Mouse (Mus musculus): Measurements from ENCODE around the gene Opn3. TPM values are rescaled to one million over a fixed set of nuclear protein-coding genes. Genes with fewer than 3 reads are reported as not detected.

The Opn3 gene
- polyA plus RNA-seq (2016; fragmentation: Nextera tagmentation; extraction: Ambion mirVana), result 7.7 and 8.5 TPM in 2 replicates

- peak; percentile 98 for ATAC-seq (ENCODE audit: low FRiP score)
- Histone ChIP-seq H3K4me3 (replicated peaks) (peak within 1 kb of the TSS; percentile 76), H3K9me3 (no peaks in the 10 kb centered on the region), H3K4me2 (peak within 1 kb of the TSS; percentile 80), H3K27me3 (no peaks in the 10 kb centered on the region), H3K27ac (peak within 1 kb of the TSS; percentile 90), H3K4me1 (peaks cover 25% of the 10 kb centered on the region), H3K9ac (peak within 1 kb of the TSS; percentile 83), H3K36me3 (replicated peaks) (peaks cover 9% of the 10 kb centered on the region)
- WGBS, result under 1% methylated on average over 59 of the region's 73 CpGs
Observed at GRCm38 (mm10) chr1:175692246-175692996, at the start of gene Opn3, which contains the start of gene Chml. Opn3 (minus strand) TSS chr1:175692776. Chml (minus strand) TSS chr1:175692901.

DNA sequence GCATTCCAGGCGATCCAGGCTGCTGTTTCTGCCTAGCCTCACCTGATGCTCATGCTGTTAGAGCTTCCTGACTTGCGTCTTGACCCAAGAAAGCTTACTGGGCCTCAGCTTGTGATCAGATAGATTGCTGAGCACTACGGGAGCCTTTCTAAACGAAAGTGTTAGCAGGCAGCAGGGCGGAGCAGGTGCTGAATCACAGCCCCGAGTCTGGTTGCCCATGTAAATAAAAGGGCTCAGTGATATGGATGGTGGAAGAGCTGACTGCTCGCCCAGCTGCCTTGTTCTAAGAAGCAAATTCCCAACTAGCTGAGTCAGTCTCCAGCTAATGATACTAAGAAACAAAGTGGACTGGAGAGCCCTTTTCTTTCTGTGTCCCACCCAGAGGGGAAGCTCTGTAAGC lies 33.2 kb upstream of the Opn3 start:
- no peak overlapping the region for H3K27ac ChIP-seq
- ATAC-seq (ENCODE audit: low FRiP score), result no peak
- no peaks in the 10 kb centered on the region for H3K27me3 ChIP-seq
- H3K4me2 ChIP-seq, result no peak overlapping the region
- no peak overlapping the region for H3K9ac ChIP-seq
- H3K36me3 ChIP-seq (replicated peaks), result no peaks in the 10 kb centered on the region
- WGBS, result 52% methylated on average over 7 of the region's 7 CpGs
- no peak overlapping the region for H3K4me3 ChIP-seq (replicated peaks)
- H3K9me3 ChIP-seq, result no peaks in the 10 kb centered on the region
- 0 out of 2 replicates have a peak, but pooled peaks cover 3% of the 10 kb centered on the region for H3K4me1 ChIP-seq

DNA sequence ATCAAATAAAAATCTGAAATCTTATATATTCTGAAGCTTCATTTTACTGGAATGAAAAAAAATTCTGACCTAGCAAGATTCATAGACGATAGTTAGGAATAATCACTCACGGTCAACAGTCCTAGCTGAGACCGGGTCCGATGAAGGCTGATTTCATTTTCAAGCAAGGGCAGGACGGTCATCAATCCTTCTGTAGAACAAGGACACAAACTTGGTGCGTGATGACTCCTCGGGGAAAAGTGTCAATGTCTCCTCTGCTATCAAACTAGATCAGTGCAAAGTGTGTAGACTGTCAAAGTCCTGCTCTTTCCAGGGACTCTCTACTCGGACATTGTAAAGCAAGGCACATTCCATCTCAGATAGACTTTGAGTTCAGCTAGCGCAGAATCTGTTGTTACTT lies 24.3 kb upstream of the Opn3 start:
- no peak overlapping the region for H3K9ac ChIP-seq
- no peaks in the 10 kb centered on the region for H3K4me1 ChIP-seq
- 94% methylated on average over 9 of the region's 9 CpGs for WGBS
- no peak overlapping the region for H3K4me2 ChIP-seq
- H3K36me3 ChIP-seq (replicated peaks), result no peaks in the 10 kb centered on the region
- H3K27ac ChIP-seq, result no peak overlapping the region
- no peaks in the 10 kb centered on the region for H3K27me3 ChIP-seq
- H3K9me3 ChIP-seq, result no peaks in the 10 kb centered on the region
- no peak overlapping the region for H3K4me3 ChIP-seq (replicated peaks)
- ATAC-seq (ENCODE audit: low FRiP score), result no peak

DNA sequence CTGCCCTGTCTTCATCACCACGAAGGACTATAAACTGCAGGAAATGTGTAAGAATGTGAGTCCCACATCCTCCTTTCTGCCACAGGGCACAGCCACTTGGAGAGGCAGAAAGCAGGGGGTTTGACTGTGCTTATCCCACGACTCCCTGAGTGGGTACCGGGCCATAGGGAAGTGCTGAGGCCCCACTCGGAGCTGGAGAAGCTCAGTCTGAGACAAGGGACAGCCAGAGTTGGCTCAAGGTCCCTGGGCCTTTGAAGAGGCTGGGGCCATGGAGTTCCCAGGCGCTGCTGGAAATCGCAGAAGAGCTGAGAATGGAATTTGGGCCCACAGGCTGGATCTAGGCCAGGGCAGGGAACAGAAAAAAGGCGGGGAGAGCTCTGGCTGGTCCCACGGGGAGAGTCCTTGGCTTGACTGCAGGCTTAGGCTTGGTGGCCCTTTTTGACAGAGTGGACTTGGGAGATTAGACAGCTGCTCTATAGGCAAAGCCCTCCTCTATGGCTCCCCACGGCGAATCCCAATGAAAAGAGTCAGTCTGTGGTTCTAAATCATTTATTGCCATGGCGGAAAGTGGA lies 19.8 kb upstream of the Opn3 start:
- ATAC-seq (ENCODE audit: low FRiP score), result no peak
- H3K27ac ChIP-seq, result no peak overlapping the region
- H3K36me3 ChIP-seq (replicated peaks), result no peaks in the 10 kb centered on the region
- no peaks in the 10 kb centered on the region for H3K4me1 ChIP-seq
- no peak overlapping the region for H3K4me3 ChIP-seq (replicated peaks)
- H3K4me2 ChIP-seq, result no peak overlapping the region
- WGBS, result 78% methylated on average over 11 of the region's 11 CpGs
- no peaks in the 10 kb centered on the region for H3K27me3 ChIP-seq
- no peak overlapping the region for H3K9ac ChIP-seq
- no peaks in the 10 kb centered on the region for H3K9me3 ChIP-seq

DNA sequence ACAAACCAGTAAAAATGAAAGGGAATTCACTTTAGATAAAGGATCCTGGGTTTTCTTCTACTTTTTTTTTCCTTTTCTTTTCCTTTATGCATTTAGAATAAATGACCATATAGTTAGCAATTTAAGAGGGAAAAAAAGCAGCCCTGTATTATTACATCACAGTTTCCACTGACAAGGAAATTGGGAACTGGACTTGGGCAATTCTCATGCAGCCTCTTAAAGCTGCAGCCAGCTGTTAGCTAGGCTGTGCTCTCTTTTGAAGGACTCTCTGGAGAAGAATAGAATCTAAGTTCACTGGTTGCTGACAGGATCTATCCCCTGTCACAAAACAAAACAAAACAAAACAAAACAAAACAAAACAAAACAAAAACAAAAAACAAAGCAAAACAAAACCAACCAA lies 15.4 kb upstream of the Opn3 start:
- no peak for ATAC-seq (ENCODE audit: low FRiP score)
- Histone ChIP-seq H3K9me3 (no peaks in the 10 kb centered on the region), H3K4me2 (no peak overlapping the region), H3K27ac (no peak overlapping the region), H3K4me1 (no peaks in the 10 kb centered on the region), H3K27me3 (no peaks in the 10 kb centered on the region), H3K9ac (no peak overlapping the region), H3K36me3 (replicated peaks) (no peaks in the 10 kb centered on the region), H3K4me3 (replicated peaks) (no peak overlapping the region)

DNA sequence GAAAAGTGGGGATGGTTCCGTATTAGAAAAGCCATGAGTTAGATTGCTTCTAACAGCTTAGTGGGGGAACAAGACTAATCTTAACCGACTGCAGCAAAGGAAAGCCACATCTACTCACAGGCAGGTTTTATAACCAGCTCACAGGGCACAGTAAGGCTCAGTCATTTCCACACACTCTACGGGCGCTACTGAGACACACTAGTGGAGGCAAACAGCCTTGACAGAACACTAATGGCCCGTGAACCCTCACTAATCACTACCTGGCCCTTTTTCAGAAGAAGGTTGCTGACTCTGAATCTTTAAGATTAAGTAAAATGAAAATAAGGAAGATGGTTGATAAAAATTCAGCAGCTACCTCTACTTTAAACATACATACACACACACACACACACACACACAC lies 15.0 kb upstream of the Opn3 start:
- no peaks in the 10 kb centered on the region for H3K27me3 ChIP-seq
- no peak overlapping the region for H3K4me2 ChIP-seq
- no peak overlapping the region for H3K4me3 ChIP-seq (replicated peaks)
- no peak overlapping the region for H3K9ac ChIP-seq
- no peaks in the 10 kb centered on the region for H3K9me3 ChIP-seq
- no peaks in the 10 kb centered on the region for H3K4me1 ChIP-seq
- WGBS, result 80% methylated on average over 5 of the region's 5 CpGs
- no peak overlapping the region for H3K27ac ChIP-seq
- no peak for ATAC-seq (ENCODE audit: low FRiP score)
- H3K36me3 ChIP-seq (replicated peaks), result no peaks in the 10 kb centered on the region

GRCm38 (mm10) chr1:175701145-175701544 lies 8.6 kb upstream of the Opn3 start:
- Histone ChIP-seq H3K9me3 (no peaks in the 10 kb centered on the region), H3K4me2 (no peak overlapping the region), H3K27me3 (no peaks in the 10 kb centered on the region), H3K4me1 (no peaks in the 10 kb centered on the region), H3K9ac (no peak overlapping the region), H3K4me3 (replicated peaks) (no peak overlapping the region), H3K36me3 (replicated peaks) (no peaks in the 10 kb centered on the region), H3K27ac (no peak overlapping the region)
- ATAC-seq (ENCODE audit: low FRiP score), result no peak
- 86% methylated on average over 4 of the region's 4 CpGs for WGBS

GRCm38 (mm10) chr1:175699796-175700195 lies 7.2 kb upstream of the Opn3 start:
- no peaks in the 10 kb centered on the region for H3K27me3 ChIP-seq
- no peaks in the 10 kb centered on the region for H3K4me1 ChIP-seq
- WGBS, result 51% methylated on average over 4 of the region's 4 CpGs
- H3K27ac ChIP-seq, result no peak overlapping the region
- no peak overlapping the region for H3K4me2 ChIP-seq
- H3K9ac ChIP-seq, result no peak overlapping the region
- H3K4me3 ChIP-seq (replicated peaks), result no peak overlapping the region
- H3K36me3 ChIP-seq (replicated peaks), result no peaks in the 10 kb centered on the region
- no peak for ATAC-seq (ENCODE audit: low FRiP score)
- H3K9me3 ChIP-seq, result no peaks in the 10 kb centered on the region

DNA sequence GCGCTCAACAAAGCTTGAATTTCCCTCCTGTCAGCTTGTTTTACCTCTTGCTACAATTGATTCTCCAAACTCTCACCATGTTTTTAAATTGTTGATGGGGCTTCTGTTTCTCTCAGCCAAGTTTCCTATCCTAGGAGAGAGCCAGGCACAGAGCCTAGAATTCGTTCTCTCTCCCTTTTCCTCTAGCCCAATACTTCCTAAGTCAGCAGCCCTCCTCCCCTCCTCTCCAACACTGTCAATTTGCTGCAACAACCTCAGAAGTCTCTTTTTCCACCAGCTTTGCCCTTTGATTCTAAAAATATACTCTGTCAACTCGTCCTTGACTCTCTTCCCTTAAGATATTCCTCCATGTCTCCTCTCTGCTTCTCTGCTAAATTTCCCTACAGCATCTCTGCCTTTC lies 6.8 kb upstream of the Opn3 start:
- Histone ChIP-seq H3K27ac (no peak overlapping the region), H3K27me3 (no peaks in the 10 kb centered on the region), H3K4me3 (replicated peaks) (no peak overlapping the region), H3K4me2 (no peak overlapping the region), H3K9ac (no peak overlapping the region), H3K9me3 (no peaks in the 10 kb centered on the region), H3K36me3 (replicated peaks) (no peaks in the 10 kb centered on the region), H3K4me1 (no peaks in the 10 kb centered on the region)
- no peak for ATAC-seq (ENCODE audit: low FRiP score)
- WGBS, result 73% methylated on average over 3 of the region's 3 CpGs

DNA sequence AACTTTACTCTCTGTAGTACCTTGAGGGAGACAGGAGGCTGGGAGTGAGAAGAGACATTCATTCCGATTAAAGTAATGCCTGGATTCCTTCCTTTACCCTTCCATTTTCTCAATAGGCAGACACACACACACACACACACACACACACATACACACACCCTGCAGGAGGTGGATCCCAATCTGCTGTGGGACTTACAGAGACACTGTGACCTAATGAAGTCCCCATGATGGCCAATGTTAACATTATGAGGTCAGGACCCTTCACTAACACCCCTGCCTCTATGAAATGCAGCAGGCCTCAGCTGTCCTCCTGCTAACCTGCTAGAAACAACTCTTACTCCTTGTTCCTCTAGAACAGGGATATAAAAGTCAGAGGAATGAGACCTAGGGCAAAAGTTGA lies 5.7 kb upstream of the Opn3 start, which contains the start of gene Wdr64:
TSS of gene Wdr64 (plus strand) at position 301 of the 400 bp plus-strand sequence.
- WGBS, result 100% methylated on average over 1 of the region's 1 CpGs
- no peak for ATAC-seq (ENCODE audit: low FRiP score)
- H3K4me2 ChIP-seq, result no peak within 1 kb of the TSS

GRCm38 (mm10) chr1:175693429-175693960 lies 919 bp upstream of the Opn3 start:
- H3K36me3 ChIP-seq (replicated peaks), result no peaks in the 10 kb centered on the region
- 44% methylated on average over 12 of the region's 12 CpGs for WGBS
- H3K4me3 ChIP-seq (replicated peaks), result peak overlapping the region; percentile 76
- peak; percentile 0; the same call in 1 of the 2 replicates for ATAC-seq (ENCODE audit: low FRiP score)
- H3K9ac ChIP-seq, result no peak overlapping the region; the same call in 1 of the 2 replicates
- peak overlapping the region; percentile 80 for H3K4me2 ChIP-seq
- no peaks in the 10 kb centered on the region for H3K27me3 ChIP-seq
- no peak overlapping the region for H3K27ac ChIP-seq
- no peaks in the 10 kb centered on the region for H3K9me3 ChIP-seq
- peaks cover 25% of the 10 kb centered on the region for H3K4me1 ChIP-seq

More for the DNA sequence above, 5.7 kb upstream of the Opn3 start, which contains the start of gene Wdr64:
- Histone ChIP-seq H3K36me3 (replicated peaks) (no peaks in the 10 kb centered on the region), H3K9me3 (no peaks in the 10 kb centered on the region), H3K9ac (no peak within 1 kb of the TSS), H3K27me3 (no peaks in the 10 kb centered on the region), H3K4me1 (peaks cover 3% of the 10 kb centered on the region; the same call in 1 of the 2 replicates), H3K27ac (no peak within 1 kb of the TSS), H3K4me3 (replicated peaks) (no peak within 1 kb of the TSS)

DNA sequence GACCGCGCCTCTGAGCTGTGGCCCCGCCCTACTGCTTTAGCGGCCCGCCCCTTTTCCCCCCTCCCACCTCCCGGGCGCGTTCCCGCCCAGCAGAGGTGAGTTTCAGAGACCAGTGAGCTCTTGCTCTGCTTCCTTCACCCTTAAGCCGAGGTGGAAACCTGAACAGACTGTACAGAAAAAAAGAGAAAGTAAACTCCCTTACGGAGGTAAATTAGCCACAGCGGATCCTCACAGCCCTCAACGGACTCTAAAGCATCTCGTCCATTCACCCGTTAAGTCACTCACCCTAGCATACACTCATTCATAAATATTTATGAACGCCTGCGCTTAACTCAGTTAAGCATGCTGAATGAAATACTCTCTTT lies 403 bp upstream of the Opn3 start:
- Histone ChIP-seq H3K27me3 (no peaks in the 10 kb centered on the region), H3K9ac (no peak overlapping the region; the same call in 1 of the 2 replicates), H3K27ac (peak overlapping the region; percentile 90), H3K4me1 (peaks cover 25% of the 10 kb centered on the region), H3K9me3 (no peaks in the 10 kb centered on the region), H3K4me3 (replicated peaks) (peak overlapping the region; percentile 76), H3K4me2 (peak overlapping the region; percentile 80), H3K36me3 (replicated peaks) (peaks cover 3% of the 10 kb centered on the region)
- ATAC-seq (ENCODE audit: low FRiP score), result no peak; the same call in 1 of the 2 replicates
- 2% methylated on average over 17 of the region's 17 CpGs for WGBS
